Mouse (Mus musculus): ENCODE results near the gene Erp29.

DNA sequence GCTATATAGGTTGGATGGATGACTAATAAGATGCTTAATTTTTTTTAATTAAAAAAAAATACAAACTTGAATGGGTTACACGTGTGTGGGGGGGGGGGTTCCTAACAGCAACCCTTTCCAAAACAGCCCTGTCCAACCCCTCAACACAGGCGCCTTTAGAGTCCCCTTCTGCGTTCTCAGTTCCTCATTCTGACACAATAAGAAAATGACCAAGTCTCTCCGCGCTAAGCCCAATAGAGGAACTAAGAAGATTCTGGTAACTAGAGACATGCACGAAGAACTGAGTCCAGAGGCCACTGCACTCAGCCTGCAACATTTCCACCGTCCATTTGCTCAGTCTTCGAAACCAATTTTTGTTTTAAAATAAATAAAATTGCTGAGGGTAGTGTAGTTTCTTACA, 1.1 kb downstream of the Erp29 start:
- TF ChIP-seq POLR2A (IDR thresholded peaks at IDR 0.05; ENCODE audit: insufficient read length, low read depth): no peak
- no peak for TF ChIP-seq MAX (IDR thresholded peaks at IDR 0.05; ENCODE audit: low read depth)
- no peak for TF ChIP-seq USF1 (IDR thresholded peaks at IDR 0.05; ENCODE audit: low read depth)
- no peak for TF ChIP-seq MYOG (IDR thresholded peaks at IDR 0.05; ENCODE audit: control insufficient read depth in 1 of 3, insufficient read depth in 1 of 3, insufficient read length in 2 of 3, low read depth in 2 of 3)
- no peak for TF ChIP-seq CEBPB (IDR thresholded peaks at IDR 0.05; ENCODE audit: insufficient read depth, poor library complexity, severe bottlenecking)
- no peak for TF ChIP-seq E2F4 (IDR thresholded peaks at IDR 0.05; ENCODE audit: insufficient read depth)
- TF ChIP-seq MYOD1 (IDR thresholded peaks at IDR 0.05; ENCODE audit: control insufficient read depth in 1 of 3, insufficient read length in 2 of 3, low read depth in 2 of 3): no peak
- TF ChIP-seq TCF12 (IDR thresholded peaks at IDR 0.05; ENCODE audit: insufficient read depth, poor library complexity, severe bottlenecking): no peak
- TF ChIP-seq POLR2AphosphoS2 (IDR thresholded peaks at IDR 0.05; ENCODE audit: insufficient read length, low read depth): no peak
- no peak for TF ChIP-seq REST (IDR thresholded peaks at IDR 0.05; ENCODE audit: insufficient read depth, insufficient read length)

Data from myocyte (in vitro differentiated cells).